Mouse (Mus musculus): ENCODE measurements at regions not wholly inside any gene's neighbourhood (a gene's known extent, or its start where the extent isn't known, plus 50 kb on each side); places are given as distances from the start of the nearest gene placed in this dataset.
A peak's percentile ranks its signal among the peaks of the same experiment; 100 is the strongest.

- WGBS, result 7% methylated on average over 8 of the region's 8 CpGs
- H3K27me3 ChIP-seq, result no peaks in the 10 kb centered on the region
- H3K9me3 ChIP-seq (replicated peaks), result no peaks in the 10 kb centered on the region
- H3K4me3 ChIP-seq, result no peak overlapping the region
- H3K27ac ChIP-seq, result no peak overlapping the region
- H3K4me2 ChIP-seq (replicated peaks), result 0 out of 2 replicates have a peak overlapping the region, but pooled peaks have one; percentile 21
- no peaks in the 10 kb centered on the region for H3K36me3 ChIP-seq
- H3K9ac ChIP-seq, result no peak overlapping the region
- H3K4me1 ChIP-seq, result no peaks in the 10 kb centered on the region
- peak; percentile 74 for ATAC-seq (ENCODE audit: low FRiP score)
These were observed 161.1 kb downstream of the March11 start for GRCm38 (mm10) chr15:26469901-26470383.

DNA sequence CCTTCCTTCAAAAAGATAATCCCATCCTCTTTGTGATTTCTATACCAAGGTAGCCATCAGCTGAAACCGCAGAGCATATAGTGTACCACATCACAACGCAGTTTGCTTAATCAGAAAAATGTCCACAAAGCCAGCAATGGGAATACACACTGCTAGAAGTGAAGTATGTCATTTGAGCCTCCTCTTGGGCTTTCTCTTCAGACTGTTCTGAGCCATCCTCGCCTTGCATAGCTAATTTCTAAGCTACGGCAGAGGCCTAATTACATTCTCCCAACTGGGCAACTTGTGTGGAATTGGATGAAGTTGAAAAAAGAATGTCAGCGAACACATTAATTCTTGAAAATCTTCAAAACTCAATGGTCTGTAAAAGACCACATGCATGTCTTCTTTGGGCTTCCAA lies 178.5 kb downstream of the March11 start:
- Histone ChIP-seq H3K36me3 (no peaks in the 10 kb centered on the region), H3K9me3 (replicated peaks) (no peaks in the 10 kb centered on the region), H3K9ac (no peak overlapping the region), H3K27ac (no peak overlapping the region), H3K4me3 (no peak overlapping the region), H3K27me3 (no peaks in the 10 kb centered on the region), H3K4me2 (replicated peaks) (no peak overlapping the region), H3K4me1 (no peaks in the 10 kb centered on the region)
- no peak for ATAC-seq (ENCODE audit: low FRiP score)
- WGBS, result 85% methylated on average over 5 of the region's 5 CpGs
